Mouse (Mus musculus): ENCODE results near the gene Klk1b1. TPM values are rescaled to one million over a fixed set of nuclear protein-coding genes. Genes with fewer than 3 reads are reported as not detected.
"Not testable (repeated sequence)": the region's sequence is repeated elsewhere in the genome, so short reads cannot be mapped to it uniquely, and the experiment has no call there.

The Klk1b1 gene
- polyA plus RNA-seq, 1 experiment: not detected

DNA sequence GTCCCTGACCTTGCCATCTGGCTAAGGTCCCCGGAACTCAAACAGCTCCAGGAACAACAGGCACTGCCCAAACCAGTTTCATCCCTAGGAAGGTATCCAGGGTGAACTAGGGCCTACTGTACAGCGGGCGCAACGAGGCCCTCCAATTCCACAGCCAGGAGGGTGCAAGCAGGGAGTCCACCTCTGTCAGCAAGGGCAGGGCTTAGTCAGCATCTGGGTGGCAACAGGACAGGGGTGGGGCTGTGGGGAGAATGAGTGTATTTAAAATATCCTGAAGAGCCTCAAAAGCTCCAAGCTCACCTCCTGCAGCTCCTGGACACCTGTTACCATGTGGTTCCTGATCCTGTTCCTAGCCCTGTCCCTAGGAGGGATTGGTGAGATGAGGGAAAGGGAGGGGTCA, 29.0 kb downstream of the Klk1b1 start, which contains the start of gene Klk1b11:
Klk1b11 (plus strand) TSS at position 301 of the 400 bp plus-strand sequence.
- DNase-seq (ENCODE audit: extremely low spot score in 1 of 2, low spot score in 1 of 2): not testable (repeated sequence)

GRCm38 (mm10) chr7:44004847-44005246, 38.3 kb downstream of the Klk1b1 start:
- no peak for DNase-seq (ENCODE audit: extremely low spot score in 1 of 2, low spot score in 1 of 2)

- DNase-seq (ENCODE audit: extremely low spot score in 1 of 2, low spot score in 1 of 2): not testable (repeated sequence)
Measured at GRCm38 (mm10) chr7:44011868-44012267, 45.3 kb downstream of the Klk1b1 start, which contains the start of gene Klk1b26. Klk1b26 (plus strand) TSS chr7:44012168.

DNA sequence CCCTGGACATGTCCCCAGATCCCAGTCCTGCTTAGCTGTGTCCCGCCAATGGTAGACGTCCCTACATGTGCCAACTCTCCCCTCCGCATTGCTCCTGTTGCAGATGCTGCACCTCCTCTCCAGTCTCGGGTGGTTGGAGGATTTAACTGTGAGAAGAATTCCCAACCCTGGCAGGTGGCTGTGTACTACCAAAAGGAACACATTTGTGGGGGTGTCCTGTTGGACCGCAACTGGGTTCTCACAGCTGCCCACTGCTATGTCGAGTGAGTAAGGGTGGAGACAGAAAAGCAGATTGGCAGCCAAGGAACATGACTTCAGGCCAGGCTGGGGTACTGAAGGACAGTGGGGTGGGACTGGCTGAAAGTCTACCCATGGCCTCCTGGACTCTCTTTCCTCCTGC, 48.1 kb downstream of the Klk1b1 start:
- DNase-seq (ENCODE audit: extremely low spot score in 1 of 2, low spot score in 1 of 2): peak; percentile 4 to 34

DNA sequence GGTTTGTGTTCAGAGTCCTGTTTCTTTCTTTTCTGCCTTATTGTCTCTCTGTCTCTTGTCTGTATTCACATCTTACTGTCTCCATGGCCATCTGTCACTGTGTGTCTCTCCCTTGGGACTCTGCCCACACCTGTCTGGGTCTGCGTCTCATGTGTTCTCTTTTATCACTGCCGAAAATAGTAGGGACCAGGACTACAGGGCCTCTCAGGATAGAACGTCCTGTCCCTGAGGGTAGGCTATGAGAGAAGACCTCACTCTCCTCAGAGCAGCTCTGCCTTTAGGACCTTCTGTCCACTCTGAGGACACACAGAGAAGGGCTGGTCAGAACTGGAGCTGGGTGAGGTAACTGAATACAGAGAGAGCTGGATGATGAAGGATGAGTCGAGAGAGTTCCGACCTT, 48.5 kb downstream of the Klk1b1 start:
- DNase-seq (ENCODE audit: extremely low spot score in 1 of 2, low spot score in 1 of 2): peak in 1 of 2 experiments; percentile 13

Other genes starting within 250 kb of the Klk1b1 start
- not detected in 2 replicates for gene Klk12, start 197.9 kb upstream of the Klk1b1 start, polyA plus RNA-seq (2012; rRNA removed)
- gene Klk11, start 192.1 kb upstream of the Klk1b1 start, polyA plus RNA-seq (2012; rRNA removed): 0.08 TPM in 1 of 2 replicates, not detected in the other
- 0.17 and 0.18 TPM in 2 replicates for gene Klk10, start 185.7 kb upstream of the Klk1b1 start, polyA plus RNA-seq (2012; rRNA removed)
- not detected in 2 replicates for gene Klk9, start 174.9 kb upstream of the Klk1b1 start, polyA plus RNA-seq (2012; rRNA removed)
- 3.8 TPM in 2 replicates for gene Klk8, start 169.2 kb upstream of the Klk1b1 start, polyA plus RNA-seq (2012; rRNA removed)
- not detected in 2 replicates for gene Klk7, start 155.5 kb upstream of the Klk1b1 start, polyA plus RNA-seq (2012; rRNA removed)
- gene Klk6, start 142.3 kb upstream of the Klk1b1 start, polyA plus RNA-seq (2012; rRNA removed): 6.4 and 7.7 TPM in 2 replicates
- not detected in 2 replicates for gene Klk5, start 124.8 kb upstream of the Klk1b1 start, polyA plus RNA-seq (2012; rRNA removed)
- not detected in 2 replicates for gene Klk4, start 85.6 kb upstream of the Klk1b1 start, polyA plus RNA-seq (2012; rRNA removed)
- not detected in 2 replicates for gene Klk15, start 33.0 kb upstream of the Klk1b1 start, polyA plus RNA-seq (2012; rRNA removed)
- gene Klk1b8, start 16.1 kb upstream of the Klk1b1 start, polyA plus RNA-seq (2012; rRNA removed): not detected in 2 replicates
- gene Klk1b9, start 9.3 kb downstream of the Klk1b1 start, polyA plus RNA-seq (2012; rRNA removed): not detected in 2 replicates
- not detected in 2 replicates for gene Klk1b11, start 29.1 kb downstream of the Klk1b1 start, polyA plus RNA-seq (2012; rRNA removed)
- not detected in 2 replicates for gene Klk1b26, start 45.4 kb downstream of the Klk1b1 start, polyA plus RNA-seq (2012; rRNA removed)
- 0.18 TPM in 1 of 2 replicates, not detected in the other for gene Klk1b27, start 85.5 kb downstream of the Klk1b1 start, polyA plus RNA-seq (2012; rRNA removed)
- gene Klk1b21, start 135.6 kb downstream of the Klk1b1 start, polyA plus RNA-seq (2012; rRNA removed): not detected in 2 replicates
- gene Klk1b22, start 145.9 kb downstream of the Klk1b1 start, polyA plus RNA-seq (2012; rRNA removed): not detected in 2 replicates
- gene Klk1b16, start 170.0 kb downstream of the Klk1b1 start, polyA plus RNA-seq (2012; rRNA removed): not detected in 2 replicates
- gene Klk1b24, start 221.5 kb downstream of the Klk1b1 start, polyA plus RNA-seq (2012; rRNA removed): not detected in 2 replicates
- not detected in 2 replicates for gene Klk1b3, start 231.4 kb downstream of the Klk1b1 start, polyA plus RNA-seq (2012; rRNA removed)
- gene Klk1b4, start 240.7 kb downstream of the Klk1b1 start, polyA plus RNA-seq (2012; rRNA removed): not detected in 2 replicates
- not detected in 2 replicates for gene Klk1b5, start 249.2 kb downstream of the Klk1b1 start, polyA plus RNA-seq (2012; rRNA removed)